Mouse (Mus musculus) thymus, postnatal 36 days (tissue): ENCODE data around the gene Pbx3.

Source experiments
- DNase-seq, 2 experiments: peaks; one replicate each; pipeline ENCODE4 v3.0.0; 2022; ENCODE audit warnings: mixed read lengths in 2 of 2

Gene Pbx3

GRCm38 (mm10) chr2:34372305-34373301, at the start of gene Pbx3:
Gene Pbx3 (minus strand): TSS chr2:34373142.
- peak; percentile 95 to 97 for DNase-seq

GRCm38 (mm10) chr2:34420256-34420655, 47.3 kb upstream of the Pbx3 start:
- DNase-seq = no peak

- no peak for DNase-seq
Observed at GRCm38 (mm10) chr2:34409741-34410340, 36.9 kb upstream of the Pbx3 start.

GRCm38 (mm10) chr2:34408341-34408740, 35.4 kb upstream of the Pbx3 start:
- DNase-seq = no peak

GRCm38 (mm10) chr2:34407596-34407995, 34.7 kb upstream of the Pbx3 start:
- no peak for DNase-seq

- DNase-seq = peak; percentile 98 to 99
Observed at GRCm38 (mm10) chr2:34406601-34407464, 33.9 kb upstream of the Pbx3 start, which contains the start of gene Mapkap1. Gene Mapkap1 (plus strand): TSS chr2:34406771.

GRCm38 (mm10) chr2:34399535-34399934, 26.6 kb upstream of the Pbx3 start:
- no peak for DNase-seq

GRCm38 (mm10) chr2:34378930-34379329, 6.0 kb upstream of the Pbx3 start:
- no peak for DNase-seq

GRCm38 (mm10) chr2:34374349-34374748, 1.4 kb upstream of the Pbx3 start:
- DNase-seq = no peak

- no peak for DNase-seq
Observed at GRCm38 (mm10) chr2:34373886-34374285, 944 bp upstream of the Pbx3 start.

GRCm38 (mm10) chr2:34371441-34372304, 1.3 kb downstream of the Pbx3 start:
- peak; percentile 41 to 50 for DNase-seq

GRCm38 (mm10) chr2:34370725-34371440, 2.1 kb downstream of the Pbx3 start:
- DNase-seq = peak; percentile 14 to 30

- no peak for DNase-seq
Observed at GRCm38 (mm10) chr2:34370349-34370724, 2.6 kb downstream of the Pbx3 start.

GRCm38 (mm10) chr2:34368396-34368795, 4.5 kb downstream of the Pbx3 start:
- no peak for DNase-seq

GRCm38 (mm10) chr2:34367024-34367423, 5.9 kb downstream of the Pbx3 start:
- no peak for DNase-seq

GRCm38 (mm10) chr2:34363678-34364077, 9.3 kb downstream of the Pbx3 start:
- no peak for DNase-seq

- DNase-seq = no peak
Observed at GRCm38 (mm10) chr2:34355801-34356211, 17.1 kb downstream of the Pbx3 start.

- no peak for DNase-seq
Observed at GRCm38 (mm10) chr2:34352006-34352405, 20.9 kb downstream of the Pbx3 start.

- no peak for DNase-seq
Observed at GRCm38 (mm10) chr2:34347096-34347495, 25.8 kb downstream of the Pbx3 start.

GRCm38 (mm10) chr2:34298664-34299063, 74.3 kb downstream of the Pbx3 start:
- DNase-seq = no peak

- no peak for DNase-seq
Observed at GRCm38 (mm10) chr2:34298202-34298601, 74.7 kb downstream of the Pbx3 start.
